Mouse (Mus musculus): ENCODE results near the gene Sorcs2. TPM values are rescaled to one million over a fixed set of nuclear protein-coding genes. Genes with fewer than 3 reads are reported as not detected.
A peak's percentile ranks its signal among the peaks of the same experiment; 100 is the strongest.

The Sorcs2 gene
- total RNA-seq, 2 experiments from 2014 or later, result 8.2 to 11.0 TPM

DNA sequence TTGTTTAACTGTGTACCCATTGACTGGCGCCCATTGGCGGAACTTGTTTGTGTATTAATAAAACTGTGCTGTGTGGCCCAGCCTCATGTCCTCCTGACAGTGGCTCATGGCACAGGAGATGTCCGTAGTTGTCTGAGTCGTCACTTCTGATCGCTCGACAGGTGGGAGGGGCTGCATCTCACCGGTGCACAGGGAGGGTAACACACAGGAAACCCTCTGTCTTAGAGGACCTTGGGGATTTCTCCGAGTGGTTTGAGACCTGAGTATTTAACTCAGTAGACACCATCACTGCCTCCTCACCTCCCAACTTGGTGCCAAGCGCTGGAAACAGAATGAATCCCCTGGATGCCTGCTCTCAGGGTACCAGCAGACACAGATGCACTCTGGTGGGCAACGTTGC is 394.1 kb downstream of the Sorcs2 start:
- no peak for DNase-seq

DNA sequence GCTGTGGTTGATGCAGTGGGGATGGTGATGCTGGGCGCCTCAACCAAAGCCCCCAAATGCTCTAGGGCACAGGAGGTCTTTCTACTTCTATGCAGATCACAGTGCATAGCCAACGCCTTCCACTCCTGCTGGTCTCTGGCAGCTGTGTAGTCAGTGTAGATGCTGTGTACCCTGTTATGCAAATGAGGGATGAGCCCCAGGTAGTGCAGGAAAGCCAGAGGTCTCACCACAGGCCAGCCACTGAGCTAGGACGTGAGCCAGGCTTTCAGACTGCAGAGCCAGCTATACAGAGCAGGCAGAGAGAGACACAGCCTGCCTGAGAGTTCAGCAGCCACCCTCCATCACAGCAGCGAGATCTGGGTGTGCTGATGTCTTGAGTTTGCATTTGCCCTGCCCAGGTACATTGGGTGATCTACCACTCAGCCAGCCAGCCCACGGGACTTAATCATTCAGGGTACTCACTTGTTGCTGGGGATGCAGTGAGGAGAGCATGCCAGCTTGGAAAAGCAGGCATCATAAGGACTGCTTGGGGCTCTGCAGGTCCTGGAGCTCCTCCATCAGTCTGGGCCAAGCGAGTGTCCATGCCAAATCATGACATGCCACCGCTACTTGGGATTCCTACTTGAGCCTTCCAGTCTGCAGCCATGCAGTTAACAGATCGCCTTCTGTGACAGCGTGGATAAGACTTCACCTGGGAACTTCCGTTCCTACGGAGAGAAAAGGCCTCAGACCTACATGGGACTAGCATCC is 407.8 kb downstream of the Sorcs2 start:
- DNase-seq, result peak in 1 of 2 experiments; percentile 29

DNA sequence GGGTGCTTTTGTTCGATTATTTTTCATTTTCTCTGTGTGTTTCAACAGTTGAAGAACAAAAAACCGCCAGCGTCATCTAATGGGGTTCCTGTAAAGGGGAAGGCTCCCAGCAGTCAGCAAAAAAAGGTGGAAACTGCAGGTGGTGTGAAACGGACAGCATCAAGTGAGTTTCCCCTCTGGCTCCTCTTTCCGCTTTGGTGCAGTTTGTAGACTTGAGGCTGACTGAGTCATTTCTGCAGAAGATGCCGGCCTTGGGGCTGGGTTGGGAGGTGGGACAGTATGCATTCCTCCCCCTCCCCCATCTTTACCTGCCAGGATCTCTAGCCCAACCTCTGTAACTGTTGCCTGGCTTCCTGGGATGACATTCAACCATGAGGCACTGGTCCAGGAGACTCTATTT is 408.4 kb downstream of the Sorcs2 start:
- DNase-seq, result no peak

DNA sequence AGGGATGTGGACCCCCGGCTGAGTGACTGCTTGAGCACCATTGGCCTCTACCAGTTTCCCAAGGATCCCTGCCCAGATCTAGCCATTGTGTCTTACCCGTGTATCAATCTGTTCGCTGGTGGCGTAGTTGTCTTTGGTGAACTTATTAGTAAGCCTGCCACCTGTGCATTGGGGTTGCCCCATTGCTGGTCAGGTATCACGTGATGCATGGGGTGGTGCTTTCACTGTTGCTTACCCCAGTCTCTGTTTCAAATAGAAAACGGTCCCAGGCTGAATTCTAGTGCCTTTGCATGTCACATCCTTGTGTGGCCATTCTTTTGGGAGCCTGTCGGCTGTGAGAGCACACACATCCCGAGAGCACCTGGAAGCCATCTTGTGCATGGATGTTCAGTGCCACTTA is 409.9 kb downstream of the Sorcs2 start:
- DNase-seq, result no peak

DNA sequence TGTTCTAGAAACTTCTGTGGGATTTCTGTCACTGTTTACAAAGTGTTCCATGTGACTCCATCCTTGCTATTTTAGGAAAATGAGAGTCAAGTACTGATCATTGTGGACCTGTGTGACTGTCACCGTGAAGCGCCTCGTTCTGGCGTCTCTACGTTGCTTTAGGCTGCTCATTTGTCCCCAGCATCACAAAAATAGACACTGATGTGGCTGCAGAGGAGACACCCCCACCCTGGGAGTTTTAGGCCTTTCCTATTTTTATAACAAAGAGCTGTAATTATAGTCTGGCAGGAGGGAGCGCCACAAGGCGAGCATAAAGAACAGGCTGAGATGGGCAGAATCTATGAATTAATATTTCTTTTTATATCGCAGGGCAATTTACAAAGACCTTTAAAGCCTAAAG is 412.3 kb downstream of the Sorcs2 start:
- DNase-seq, result peak; percentile 38 to 57

DNA sequence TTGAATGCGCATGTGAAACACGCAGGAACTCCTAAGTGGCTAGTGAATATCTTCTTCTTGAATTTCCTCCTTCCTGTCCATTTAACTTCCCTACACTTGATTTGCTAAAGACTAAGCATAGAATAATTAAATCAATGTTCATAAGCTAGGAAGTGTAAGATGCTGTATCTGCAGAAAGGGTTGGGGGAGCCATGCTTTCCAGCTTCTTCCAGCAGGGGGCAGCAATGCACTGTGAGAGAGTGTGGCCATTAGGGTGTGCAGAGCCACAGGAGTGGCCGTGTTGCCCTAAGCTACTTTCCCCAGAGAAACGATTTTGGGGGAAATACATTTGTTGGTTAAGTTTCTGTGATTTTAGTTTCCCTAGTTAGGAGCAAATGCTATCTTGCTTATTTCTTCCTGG is 416.0 kb downstream of the Sorcs2 start:
- DNase-seq, result peak; percentile 61 to 92

DNA sequence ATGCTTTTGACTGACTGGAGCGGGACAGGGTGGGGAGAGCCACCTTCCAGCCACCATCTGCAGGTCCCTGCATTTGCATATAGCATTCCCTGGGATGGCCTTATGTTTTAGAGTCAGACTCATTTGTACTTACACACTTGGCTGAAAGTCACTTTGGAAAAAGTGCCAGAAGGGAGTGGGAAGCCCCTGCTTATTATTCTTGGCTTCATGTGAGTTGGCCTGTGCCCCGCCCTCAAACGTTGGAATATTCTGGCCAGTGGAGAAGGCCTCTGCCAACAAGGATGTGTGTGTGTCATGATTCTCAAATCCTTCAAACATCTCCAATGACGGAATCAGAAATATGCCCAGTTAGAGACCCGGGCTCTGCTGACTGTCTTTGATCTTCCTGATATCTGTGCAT is 416.6 kb downstream of the Sorcs2 start:
- DNase-seq, result peak in 1 of 2 experiments; percentile 48

DNA sequence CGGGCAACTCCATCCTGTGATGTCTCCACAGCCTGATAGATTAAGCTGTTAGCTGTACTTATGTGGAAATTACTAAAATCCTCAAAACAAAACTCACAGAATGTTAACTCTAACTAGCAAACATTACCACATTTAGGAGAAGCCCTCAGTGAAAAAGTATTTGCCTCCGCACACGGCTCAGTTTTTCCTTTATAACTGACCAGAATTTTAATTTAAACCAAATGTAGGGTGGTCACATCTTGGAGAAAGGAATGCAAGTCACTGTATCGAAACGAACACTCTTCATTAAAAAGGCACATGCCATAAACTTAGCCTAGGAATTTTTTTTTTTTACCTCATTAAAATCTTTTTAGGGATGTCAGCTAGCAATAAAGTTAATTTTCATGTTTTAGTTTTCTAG is 417.4 kb downstream of the Sorcs2 start:
- no peak for DNase-seq

DNA sequence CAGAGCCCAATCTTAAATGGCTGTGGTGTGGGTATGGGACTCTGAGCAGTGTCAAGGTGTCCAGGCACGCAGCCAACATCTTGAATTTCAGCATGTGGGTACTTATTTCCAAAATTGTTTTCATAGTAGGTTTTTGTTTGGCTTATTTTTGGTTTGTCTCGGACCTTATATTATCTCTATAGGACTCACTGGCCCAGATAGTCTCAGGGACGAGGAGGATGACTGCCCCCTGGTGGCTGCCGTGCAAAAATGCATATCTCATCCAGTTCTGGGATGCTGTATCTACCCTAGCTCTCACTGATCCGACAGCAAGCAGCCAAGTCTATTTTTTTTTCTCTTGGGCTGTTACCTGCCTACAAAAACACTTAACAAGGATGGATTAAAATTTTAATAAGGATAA is 422.3 kb downstream of the Sorcs2 start:
- peak; percentile 62 to 85 for DNase-seq

DNA sequence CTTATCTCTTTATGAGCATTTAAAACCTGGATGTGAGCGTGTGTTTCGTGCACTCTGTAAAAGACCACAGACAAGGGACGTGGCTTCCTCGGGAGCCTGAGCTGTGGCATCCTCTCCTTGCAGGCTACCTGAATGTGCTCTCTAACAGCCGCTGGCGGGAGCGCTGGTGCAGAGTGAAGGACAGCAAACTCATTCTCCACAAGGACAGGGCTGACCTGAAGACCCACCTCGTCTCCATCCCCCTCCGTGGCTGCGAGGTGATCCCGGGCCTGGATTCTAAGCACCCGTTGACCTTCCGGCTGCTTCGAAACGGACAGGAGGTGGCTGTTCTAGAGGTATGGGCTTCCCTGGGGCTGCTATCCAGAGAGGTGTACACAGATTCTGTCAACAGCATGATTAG is 423.7 kb downstream of the Sorcs2 start:
- DNase-seq, result no peak

DNA sequence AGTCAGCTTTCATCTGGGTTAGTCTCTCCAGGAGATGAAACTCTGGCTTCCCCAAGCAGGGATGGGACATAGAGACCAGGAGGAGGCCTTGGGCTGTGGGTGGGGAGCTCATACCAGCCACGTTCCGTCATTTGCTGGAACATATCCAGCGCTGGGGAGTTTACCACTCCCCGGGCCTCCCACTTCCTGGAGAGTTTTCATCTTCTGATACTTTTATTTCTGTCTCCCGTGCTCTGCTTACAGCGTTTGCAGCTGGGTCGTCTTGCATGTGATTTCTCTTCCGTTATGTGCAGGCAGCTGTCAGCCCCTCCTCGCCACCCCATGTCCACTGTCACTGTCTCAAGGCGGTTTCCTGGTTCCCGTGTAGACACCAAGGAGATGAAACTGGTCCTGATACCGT is 424.1 kb downstream of the Sorcs2 start:
- DNase-seq, result peak; percentile 89 to 91

DNA sequence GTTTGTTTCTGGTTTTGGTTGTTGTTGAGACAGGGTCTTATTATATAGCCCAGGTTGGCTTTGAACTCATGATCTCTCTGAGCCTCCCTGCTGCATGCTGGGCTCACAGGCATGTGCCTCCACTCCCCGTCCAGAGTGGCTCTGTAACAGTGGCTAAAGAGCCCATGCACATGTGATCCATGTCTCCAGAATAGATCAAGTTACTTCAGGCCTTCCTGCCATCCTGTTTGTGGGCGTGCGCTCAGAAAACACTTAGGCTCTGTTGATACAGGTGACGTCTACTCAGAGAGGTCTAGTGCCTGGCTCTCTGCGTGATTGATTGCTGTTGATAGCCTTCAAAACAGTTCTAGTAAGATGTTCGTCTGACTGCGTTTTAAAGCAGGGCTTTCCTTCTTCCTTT is 425.2 kb downstream of the Sorcs2 start:
- no peak for DNase-seq

DNA sequence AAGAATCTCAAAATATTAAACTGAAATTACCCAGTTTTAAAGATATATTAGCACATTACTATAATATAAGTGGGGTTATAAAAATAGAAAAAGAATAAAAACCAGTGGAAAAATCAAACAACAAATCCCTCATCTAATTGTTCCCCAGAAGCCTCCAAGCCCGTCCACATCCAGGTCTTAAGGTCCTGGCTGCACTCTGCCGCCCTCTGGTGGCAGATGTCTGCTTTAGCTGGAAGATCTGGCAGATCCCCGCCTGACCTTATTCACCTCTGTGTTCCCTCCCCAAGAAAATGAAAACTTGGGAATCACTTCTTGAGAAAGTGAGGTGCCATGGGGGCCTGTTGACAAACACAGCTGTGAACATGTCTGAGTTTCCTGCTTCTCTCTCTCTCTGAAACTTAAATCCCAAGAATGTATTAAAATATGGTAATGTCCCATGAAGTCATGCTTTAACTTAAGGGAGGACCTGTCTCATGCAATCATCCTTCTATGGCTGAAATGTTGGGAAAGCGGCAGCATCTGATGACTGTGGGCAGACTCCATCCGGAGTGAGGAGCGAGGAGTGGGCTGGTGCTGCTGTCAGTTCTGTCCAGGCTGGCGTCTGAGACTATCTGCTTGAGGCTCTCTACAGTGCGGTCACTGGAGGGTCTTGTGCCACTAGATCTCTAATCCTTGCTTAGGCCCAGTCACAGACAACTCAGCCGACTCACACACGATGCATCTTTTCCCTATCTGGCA is 425.9 kb downstream of the Sorcs2 start:
- peak; percentile 74 to 88 for DNase-seq

DNA sequence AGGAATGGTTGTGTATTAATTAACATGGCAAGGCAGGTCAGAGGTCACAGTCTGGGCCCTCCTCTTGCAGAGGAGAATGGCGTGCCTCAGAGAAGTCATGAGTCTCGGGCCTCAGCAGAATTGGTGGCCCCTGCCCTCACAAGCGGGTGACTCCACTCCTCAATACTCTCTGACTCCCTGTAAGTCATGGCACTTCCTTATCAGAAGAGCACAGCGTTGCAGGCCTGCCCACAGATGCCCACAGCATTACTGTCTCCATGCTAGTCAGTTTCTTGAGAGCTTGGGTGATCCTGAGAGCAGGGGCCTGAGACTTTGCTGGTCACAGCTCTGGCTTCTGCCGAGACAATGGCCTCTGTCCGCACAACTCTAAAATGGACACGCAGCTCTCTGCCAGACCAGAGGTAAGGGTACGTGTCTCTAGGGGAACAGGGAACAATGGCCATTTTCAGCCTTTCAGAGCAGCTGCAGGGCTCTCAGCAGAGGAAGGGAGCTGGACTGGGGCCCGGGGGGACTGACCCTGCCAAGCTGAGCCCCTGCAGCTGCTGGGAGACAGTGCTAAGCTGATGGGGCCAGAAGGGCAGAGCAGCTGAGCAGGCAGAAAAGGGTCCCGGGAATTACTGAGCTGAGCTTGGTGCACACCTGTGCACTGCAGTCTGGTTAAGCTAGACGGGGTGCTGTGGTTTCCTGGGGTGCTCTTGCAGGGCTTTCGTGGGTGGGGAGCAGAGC is 427.4 kb downstream of the Sorcs2 start:
- peak in 1 of 2 experiments; percentile 47 for DNase-seq

DNA sequence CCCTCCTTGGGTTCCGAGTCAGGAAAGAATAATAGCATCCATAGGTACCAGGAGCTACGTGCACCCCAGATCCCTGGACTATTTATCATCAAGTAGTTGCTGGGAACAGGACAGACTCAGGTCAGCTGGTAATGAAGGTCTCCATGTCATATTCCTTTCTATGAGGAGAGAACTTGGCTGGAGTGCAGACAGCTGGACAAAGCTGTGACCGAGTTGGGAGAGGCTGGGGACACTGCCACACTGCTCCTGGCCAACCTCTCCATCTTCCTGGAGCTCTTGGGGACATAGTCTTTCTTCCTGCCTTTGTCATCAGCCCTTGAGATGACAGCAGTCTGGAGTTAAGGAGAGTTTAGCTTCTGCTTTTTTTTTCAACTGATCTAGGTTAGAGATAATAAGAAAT is 428.1 kb downstream of the Sorcs2 start:
- peak in 1 of 2 experiments; percentile 40 for DNase-seq

Small RNA genes within 50 kb of the gene (microRNA-seq; reads per million reads assigned to microRNA genes)
- 6.8 to 11.1 reads per million in 2 experiments for gene Mir7689

Other genes with a start within 250 kb of the Sorcs2 start
- not detected for gene Psapl1, start 194.1 kb downstream of the Sorcs2 start, total RNA-seq (2021)
- gene Grpel1, start 66.9 kb upstream of the Sorcs2 start, total RNA-seq (2021), result 10 to 100 TPM; 66.0 to 69.3 TPM
- gene Tada2b, start 86.1 kb upstream of the Sorcs2 start, total RNA-seq (2021), result 10 to 100 TPM; 15.8 to 16.2 TPM
- under 1 TPM; 0.13 to 0.42 TPM for gene Ccdc96, start 86.4 kb upstream of the Sorcs2 start, total RNA-seq (2021)
- 10 to 100 TPM; 13.4 to 14.6 TPM for gene Tbc1d14, start 195.1 kb upstream of the Sorcs2 start, total RNA-seq (2021)

All from heart, adult 18-20 months (tissue).